Mouse (Mus musculus) spleen, postnatal 36 days (tissue): ENCODE results near the gene Olfr353.

Experiments used
- DNase-seq, 2 experiments: peaks; one replicate each; pipeline ENCODE4 v3.0.0; 2022; ENCODE audit warnings: low spot score in 2 of 2, mixed read lengths in 1 of 2

The Olfr353 gene

DNA sequence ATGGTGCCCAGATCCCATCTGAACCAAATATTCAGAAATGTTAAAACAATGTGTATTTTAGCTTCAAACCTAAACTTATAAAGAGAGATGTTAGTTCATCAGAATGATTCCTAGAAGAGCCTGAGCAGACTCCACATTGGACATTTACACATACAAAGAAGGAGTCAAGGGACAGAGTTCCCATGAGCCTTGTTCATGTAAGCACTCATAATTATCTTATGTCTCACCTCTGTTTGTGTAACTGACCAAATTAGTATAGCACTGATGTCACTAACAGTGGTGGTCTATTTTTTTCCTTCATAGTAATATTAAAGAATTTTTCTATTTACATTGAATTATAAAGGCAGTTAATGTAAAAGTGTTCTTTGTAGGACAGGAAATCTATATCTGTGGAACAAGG, at the start of gene Olfr353:
Olfr353 (minus strand) TSS at position 101 of the 400 bp plus-strand sequence.
- no peak for DNase-seq

DNA sequence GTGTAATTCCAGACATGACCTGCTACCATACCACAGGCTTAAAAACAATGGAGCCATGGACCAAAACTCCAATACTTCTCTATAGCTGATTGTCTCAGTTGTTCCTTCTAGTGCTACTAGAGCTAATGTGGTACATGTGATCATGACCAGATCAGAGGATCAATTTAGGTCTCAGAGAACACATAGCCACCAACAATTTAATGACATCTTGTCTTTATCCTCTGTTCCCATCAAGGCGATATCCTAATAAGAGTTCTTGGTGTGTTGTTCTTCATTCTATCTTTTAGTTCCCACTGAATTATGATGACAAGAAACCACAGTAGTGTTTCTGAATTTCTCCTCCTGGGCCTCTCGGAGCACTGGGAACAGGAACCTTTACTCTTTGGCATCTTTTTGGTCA, 44.1 kb upstream of the Olfr353 start, which contains the start of gene Olfr356:
Olfr356 (plus strand) TSS at position 301 of the 400 bp plus-strand sequence.
- no peak for DNase-seq

DNA sequence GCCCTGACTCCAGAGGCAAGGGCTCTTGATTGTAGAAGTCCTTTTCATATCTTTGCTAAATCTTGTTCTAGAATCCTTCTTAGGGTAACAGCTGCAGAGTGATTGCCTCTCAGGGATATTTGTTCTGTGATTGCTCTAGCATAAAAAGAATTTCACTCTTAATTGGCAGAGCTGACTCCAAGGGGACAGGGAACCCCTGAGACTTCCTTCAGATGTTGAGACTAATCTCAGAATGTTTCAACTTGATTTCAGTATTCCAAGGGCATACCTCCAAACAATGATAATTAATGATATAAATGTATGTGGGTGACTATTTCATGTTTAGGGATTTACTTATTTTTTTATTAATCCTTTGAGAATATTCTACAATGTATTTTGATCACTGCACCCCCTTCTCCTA, 36.1 kb upstream of the Olfr353 start, which contains the start of gene Olfr355:
Olfr355 (minus strand) TSS at position 101 of the 400 bp plus-strand sequence.
- no peak for DNase-seq

DNA sequence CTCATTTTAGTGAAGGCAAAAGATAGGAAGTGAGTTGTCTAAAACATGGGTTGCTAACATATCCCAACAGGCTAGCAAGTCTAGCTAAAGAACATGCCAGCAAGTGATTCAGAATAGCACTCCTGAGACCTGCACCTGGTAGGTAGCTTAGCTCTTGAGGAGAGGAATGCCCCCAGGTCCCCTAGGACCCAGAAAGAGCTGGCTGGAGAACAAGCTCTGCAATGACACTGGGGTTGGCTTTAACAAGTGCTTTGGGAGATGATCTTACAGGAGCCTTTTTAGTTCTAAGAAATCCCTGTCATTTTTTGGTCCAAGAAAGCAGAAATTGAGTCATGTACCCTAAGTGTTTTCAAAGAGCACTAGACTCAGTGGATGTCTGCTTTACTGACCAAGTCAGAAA, 12.6 kb upstream of the Olfr353 start, which contains the start of gene Olfr354:
Olfr354 (plus strand) TSS at position 301 of the 400 bp plus-strand sequence.
- no peak for DNase-seq

DNA sequence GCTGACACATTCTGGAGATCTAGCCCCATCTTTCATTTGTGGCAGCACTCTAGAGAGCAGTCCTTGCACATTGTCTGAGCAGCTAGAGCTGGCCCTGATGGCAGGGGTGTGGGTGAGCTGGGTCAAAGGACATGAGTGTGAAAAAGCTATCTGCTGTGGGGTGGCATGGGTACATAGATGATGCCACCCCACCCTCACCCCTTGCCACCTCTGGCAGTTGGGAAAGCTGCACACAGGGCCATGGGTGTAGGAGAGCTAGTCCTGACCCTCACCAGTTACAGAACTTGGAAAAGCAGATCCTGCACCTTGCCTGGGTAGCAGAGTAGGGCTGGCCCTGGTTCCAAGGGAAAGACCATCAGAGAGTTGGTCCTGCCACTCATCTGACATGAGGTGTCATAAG, 4.4 kb upstream of the Olfr353 start:
- no peak for DNase-seq

DNA sequence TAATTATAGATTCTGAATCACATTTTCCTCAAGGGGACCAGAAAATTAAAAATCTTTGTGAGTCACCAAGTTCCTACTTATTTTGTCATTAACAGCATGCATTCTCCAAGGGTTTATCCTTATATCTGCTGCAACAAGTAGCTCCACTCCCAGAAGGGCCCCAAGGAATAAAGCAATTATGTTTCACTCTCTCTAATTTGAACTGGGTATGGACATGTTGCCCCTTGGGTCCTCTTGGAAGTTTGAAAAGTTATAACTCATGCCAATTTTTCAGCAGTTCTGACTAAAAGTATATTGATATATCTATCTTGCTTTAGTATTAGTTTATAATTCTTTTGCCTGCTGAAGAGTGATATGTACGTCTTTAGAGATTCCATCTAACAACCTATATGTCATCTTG, 24.6 kb downstream of the Olfr353 start, which contains the start of gene Olfr352:
Olfr352 (plus strand) TSS at position 301 of the 400 bp plus-strand sequence.
- no peak for DNase-seq

DNA sequence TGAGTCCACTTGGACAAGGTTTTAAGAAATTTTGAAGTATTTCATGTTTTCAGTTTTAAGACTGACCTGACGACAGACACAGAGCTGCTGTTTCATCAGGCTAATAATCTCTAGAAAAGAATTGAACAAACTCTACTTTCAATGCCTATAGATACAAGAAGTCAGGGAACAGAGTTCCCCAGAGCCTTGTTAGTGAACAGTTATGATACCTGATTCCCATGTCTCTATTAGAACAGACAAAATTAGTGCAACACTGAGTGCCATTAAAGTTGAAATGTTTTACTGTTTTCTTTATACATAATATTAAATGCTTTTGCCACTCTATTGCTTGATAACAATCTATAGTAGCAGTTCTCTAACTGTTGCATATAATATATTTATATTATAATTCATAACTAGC, 30.2 kb downstream of the Olfr353 start, which contains the start of gene Olfr351:
Olfr351 (minus strand) TSS at position 101 of the 400 bp plus-strand sequence.
- no peak for DNase-seq

DNA sequence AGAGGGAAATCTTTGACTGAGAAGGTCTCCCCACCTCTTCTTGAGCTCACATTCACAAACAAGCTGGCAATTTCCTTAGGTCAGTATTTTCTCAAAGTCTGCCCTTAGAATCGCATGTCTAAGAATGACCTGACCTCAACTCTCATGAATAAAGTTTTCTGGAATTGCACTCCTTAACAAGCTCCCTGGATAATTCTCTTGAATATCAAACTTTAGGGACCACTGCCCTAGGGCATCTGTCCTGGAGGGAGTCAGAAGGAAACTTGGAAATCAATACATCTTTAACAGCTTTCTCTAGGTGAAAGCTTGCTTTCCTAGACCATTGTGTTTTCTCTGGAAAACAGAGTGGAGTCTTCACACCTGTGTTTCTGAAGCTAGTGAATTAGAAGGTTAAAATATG, 46.7 kb downstream of the Olfr353 start, which contains the start of gene Olfr350:
Olfr350 (plus strand) TSS at position 301 of the 400 bp plus-strand sequence.
- no peak for DNase-seq
